Mouse (Mus musculus) E14TG2a.4 (cell line): ENCODE measurements around the gene Bcat2.

Experiments
- H3K27me3 ChIP-seq: 2 replicates; pipeline ENCODE4 v1.6.1; 2014; ENCODE audit warnings: low read length, control low read depth; ENCODE audit not compliant: insufficient read depth
- H3K36me3 ChIP-seq: 2 replicates; pipeline ENCODE4 v1.6.1; 2014; ENCODE audit warnings: low read length, control low read depth; ENCODE audit not compliant: insufficient read depth
- H3K4me1 ChIP-seq: replicated peaks from 2 replicates; pipeline ENCODE4 v1.6.1; 2014; ENCODE audit warnings: low read depth, low read length, control low read depth
- H3K4me3 ChIP-seq: replicated peaks from 2 replicates; pipeline ENCODE4 v1.5.1; 2014; ENCODE audit warnings: mild to moderate bottlenecking, low read length
- H3K9me3 ChIP-seq: 2 replicates; pipeline ENCODE4 v1.6.1; 2014; ENCODE audit warnings: low read length, control low read depth
- CTCF ChIP-seq: conservative IDR thresholded peaks from 2 replicates; pipeline ENCODE4 v1.5.1; 2014; ENCODE audit warnings: low read length
- NANOG ChIP-seq: IDR thresholded peaks from 2 replicates; pipeline ENCODE4 v1.6.1; 2014; ENCODE audit warnings: borderline replicate concordance, low read length, mixed read lengths
- POU5F1 ChIP-seq: IDR thresholded peaks from 2 replicates; pipeline ENCODE4 v1.6.1; 2014; ENCODE audit warnings: low read length, borderline replicate concordance

Bcat2 gene

DNA sequence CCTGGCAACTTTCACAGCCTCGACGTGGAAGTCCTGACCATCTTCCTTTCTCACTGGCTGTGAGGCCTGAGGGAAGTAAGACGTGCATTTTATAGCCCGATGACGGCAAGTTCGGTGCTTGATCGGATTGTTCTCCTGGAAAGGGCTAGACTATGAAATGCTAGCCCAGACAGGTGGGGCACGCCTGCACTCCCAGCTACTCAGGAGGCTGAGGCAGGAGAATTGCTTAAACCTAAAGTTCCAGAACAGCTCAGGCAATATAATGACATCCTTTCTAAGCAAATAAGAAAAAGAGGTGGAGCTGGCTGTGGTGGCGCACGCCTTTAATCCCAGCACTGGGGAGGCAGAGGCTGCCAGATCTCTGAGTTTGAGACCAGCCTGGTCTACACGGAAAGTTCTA is 53.6 kb downstream of the Bcat2 start:
- no peak overlapping the region for H3K4me3 ChIP-seq
- peaks cover 35% of the 10 kb centered on the region for H3K4me1 ChIP-seq
- peaks cover 78% of the 10 kb centered on the region for H3K27me3 ChIP-seq
- no peaks in the 10 kb centered on the region for H3K9me3 ChIP-seq
- no peaks in the 10 kb centered on the region for H3K36me3 ChIP-seq
- TF ChIP-seq CTCF, result no peak

DNA sequence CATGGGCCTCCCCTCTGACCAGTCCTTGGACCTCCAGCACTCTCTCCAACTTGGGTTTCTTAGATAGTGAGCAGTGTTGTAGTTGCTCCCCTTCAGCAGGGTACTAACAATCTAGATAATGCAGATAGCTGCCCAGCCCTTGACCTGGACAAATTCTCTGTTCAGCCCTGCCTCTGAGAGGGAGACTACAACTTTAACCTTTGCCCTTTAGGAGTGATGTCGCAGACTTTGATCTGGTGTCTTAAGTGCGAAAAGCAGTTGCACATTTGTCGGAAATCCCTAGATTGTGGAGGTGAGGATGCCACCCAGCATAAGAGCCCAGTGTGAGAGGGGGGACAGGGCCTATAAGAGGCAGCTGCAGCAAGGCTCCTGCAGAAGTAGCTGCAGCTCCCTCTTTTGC is 54.8 kb downstream of the Bcat2 start:
- no peaks in the 10 kb centered on the region for H3K9me3 ChIP-seq
- H3K4me3 ChIP-seq, result no peak overlapping the region
- no peak for TF ChIP-seq CTCF
- TF ChIP-seq POU5F1, result no peak
- no peak for TF ChIP-seq NANOG
- H3K4me1 ChIP-seq, result peaks cover 40% of the 10 kb centered on the region
- peaks cover 73% of the 10 kb centered on the region for H3K27me3 ChIP-seq
- no peaks in the 10 kb centered on the region for H3K36me3 ChIP-seq

DNA sequence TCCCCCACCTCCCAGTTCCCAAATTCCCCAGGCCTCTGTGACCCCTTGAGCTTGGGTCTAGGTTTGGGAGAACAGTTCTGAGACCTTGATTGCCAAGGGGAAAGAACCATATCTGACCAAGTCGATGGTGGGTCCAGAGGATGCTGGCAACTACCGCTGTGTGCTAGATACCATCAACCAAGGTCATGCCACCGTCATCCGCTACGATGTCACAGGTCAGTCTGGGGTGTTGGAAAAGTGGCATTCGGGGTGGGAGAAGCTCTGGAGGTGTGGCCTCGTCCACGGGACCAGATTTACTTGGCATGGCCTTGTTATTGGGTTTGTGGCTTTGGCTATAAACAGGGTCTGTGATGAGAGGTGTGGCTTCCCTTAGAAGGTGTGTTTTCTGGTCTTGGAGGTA is 55.5 kb downstream of the Bcat2 start:
- Histone ChIP-seq H3K9me3 (no peaks in the 10 kb centered on the region), H3K27me3 (peaks cover 70% of the 10 kb centered on the region), H3K4me1 (peaks cover 48% of the 10 kb centered on the region), H3K36me3 (no peaks in the 10 kb centered on the region), H3K4me3 (no peak overlapping the region)
- TF ChIP-seq CTCF (no peak), POU5F1 (no peak), NANOG (no peak)

DNA sequence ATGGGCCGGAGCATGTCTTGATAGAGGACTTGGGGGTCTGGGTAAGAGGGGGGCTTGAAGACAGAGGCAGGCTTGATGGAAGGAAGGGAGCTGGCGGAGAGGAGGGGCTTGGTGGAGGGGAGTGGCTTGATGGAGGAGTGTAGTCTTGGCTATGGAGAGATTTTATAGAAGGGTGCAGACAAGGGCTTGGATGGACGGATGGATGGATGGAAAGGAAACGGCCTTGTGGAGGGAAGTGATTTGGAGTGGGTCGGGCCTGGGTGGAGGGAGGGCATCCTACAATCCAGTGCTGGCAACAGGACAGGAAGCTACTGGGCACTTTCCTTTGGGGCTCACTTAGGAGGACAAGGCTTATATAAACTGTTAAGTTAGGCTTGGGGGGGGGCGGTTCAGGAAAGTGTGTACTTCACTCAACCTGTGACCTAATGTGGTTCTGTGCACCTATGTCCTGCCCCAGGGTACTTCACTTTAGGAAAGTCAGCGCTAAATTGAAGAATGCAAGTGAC is 56.7 kb downstream of the Bcat2 start:
- Histone ChIP-seq H3K36me3 (no peaks in the 10 kb centered on the region), H3K27me3 (peaks cover 74% of the 10 kb centered on the region), H3K9me3 (no peaks in the 10 kb centered on the region), H3K4me1 (peaks cover 49% of the 10 kb centered on the region), H3K4me3 (no peak overlapping the region)
- TF ChIP-seq NANOG (no peak), CTCF (no peak), POU5F1 (no peak)

DNA sequence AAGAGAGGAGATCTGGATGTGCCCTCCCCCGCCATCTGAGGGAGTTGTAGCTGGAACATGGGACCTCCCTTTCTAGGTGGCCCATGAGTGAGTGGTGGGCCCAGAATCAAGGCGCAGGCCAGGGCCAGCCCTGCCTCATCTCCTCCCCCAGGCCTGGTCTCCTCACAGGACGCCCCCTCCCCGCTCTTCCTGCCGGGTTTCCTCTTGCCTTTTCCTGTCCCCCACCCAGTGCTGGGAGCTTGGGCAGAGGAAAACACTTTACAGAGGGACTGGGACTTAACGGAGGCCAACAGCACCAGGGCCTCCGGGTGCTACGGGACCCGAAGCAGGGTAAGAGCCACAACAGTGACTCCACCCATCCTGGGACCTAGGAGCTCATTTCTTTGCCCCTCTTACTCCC is 57.3 kb downstream of the Bcat2 start, which contains the start of gene Rasip1:
TSS of gene Rasip1 (plus strand) at position 228 of the 400 bp plus-strand sequence.
- peaks cover 79% of the 10 kb centered on the region for H3K27me3 ChIP-seq
- peaks cover 48% of the 10 kb centered on the region for H3K4me1 ChIP-seq
- TF ChIP-seq CTCF (no peak), POU5F1 (no peak), NANOG (no peak)
- H3K9me3 ChIP-seq, result no peaks in the 10 kb centered on the region
- peak within 1 kb of the TSS; percentile 85 for H3K4me3 ChIP-seq
- H3K36me3 ChIP-seq, result no peaks in the 10 kb centered on the region

DNA sequence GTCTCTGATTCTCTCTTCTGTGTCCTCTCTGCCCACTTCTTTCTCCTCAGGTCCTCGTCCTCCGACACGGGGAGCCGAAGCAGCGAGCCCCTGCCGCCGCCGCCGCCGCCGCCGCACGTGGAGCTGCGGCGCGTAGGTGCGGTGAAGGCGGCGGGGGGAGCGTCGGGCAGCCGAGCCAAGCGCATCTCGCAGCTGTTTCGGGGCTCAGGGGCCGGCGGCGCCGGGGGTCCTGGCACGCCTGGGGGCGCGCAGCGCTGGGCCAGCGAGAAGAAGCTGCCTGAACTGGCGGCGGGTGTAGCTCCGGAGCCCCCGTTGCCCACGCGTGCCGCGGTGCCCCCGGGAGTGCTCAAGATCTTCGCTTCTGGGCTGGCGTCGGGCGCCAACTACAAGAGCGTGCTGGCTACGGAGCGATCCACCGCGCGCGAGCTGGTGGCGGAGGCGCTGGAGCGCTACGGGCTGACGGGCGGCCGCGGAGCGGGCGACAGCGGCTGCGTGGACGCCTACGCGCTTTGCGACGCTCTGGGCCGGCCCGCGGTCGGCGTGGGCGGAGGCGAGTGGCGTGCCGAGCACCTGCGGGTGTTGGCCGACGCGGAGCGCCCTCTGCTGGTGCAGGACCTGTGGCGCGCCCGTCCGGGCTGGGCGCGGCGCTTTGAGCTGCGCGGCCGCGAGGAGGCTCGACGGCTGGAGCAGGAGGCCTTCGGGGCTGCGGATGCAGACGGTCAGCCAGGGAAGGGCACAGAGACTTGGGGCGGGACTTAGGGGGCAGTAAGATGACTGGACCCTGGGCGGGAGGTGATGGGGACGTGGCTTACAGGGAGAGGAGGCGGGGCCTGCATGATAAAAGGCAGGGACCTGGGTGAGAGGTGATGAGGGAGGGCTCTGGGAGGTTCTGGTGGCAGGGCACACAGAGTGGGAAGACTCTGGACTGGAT is 58.7 kb downstream of the Bcat2 start:
- H3K9me3 ChIP-seq, result no peaks in the 10 kb centered on the region
- H3K4me3 ChIP-seq, result peak overlapping the region; percentile 85
- H3K36me3 ChIP-seq, result no peaks in the 10 kb centered on the region
- TF ChIP-seq NANOG (no peak), POU5F1 (peak; percentile 57; the same call in 1 of the 2 replicates)
- peaks cover 55% of the 10 kb centered on the region for H3K4me1 ChIP-seq
- H3K27me3 ChIP-seq, result peaks cover 80% of the 10 kb centered on the region

DNA sequence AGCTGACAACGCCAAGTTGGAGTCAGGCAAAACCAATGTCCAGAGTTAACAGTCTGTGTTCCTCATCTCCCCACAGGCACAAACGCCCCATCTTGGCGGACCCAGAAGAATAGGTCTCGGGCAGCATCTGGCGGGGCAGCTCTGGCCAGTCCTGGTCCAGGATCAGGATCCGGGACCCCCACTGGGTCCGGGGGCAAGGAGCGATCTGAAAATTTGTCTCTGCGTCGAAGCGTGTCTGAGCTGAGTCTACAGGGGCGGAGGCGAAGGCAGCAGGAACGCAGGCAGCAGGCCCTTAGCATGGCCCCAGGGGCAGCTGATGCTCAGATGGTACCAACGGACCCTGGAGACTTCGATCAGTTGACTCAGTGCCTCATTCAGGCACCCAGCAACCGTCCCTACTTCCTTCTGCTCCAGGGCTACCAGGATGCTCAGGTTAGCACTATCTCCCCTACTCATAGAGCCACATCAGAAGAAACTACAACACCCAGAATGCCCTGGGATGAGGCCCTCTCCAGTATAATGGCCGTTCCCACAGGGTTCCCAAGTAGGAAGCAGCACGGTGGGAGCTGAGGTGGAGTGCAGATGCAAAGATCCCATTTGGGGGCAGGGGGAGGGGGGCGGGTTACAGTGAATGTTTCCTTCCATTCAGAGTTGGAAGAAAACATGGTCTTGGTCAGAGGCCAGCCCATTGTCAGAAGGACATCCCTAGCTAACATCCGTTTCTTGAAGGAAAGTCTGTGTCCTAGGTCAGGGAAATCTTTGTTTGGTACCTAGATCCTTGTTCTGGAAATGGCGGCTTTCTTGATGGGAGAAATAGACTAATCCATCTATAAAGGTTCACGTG is 60.3 kb downstream of the Bcat2 start:
- Histone ChIP-seq H3K27me3 (peaks cover 66% of the 10 kb centered on the region), H3K4me3 (peak overlapping the region; percentile 69), H3K36me3 (no peaks in the 10 kb centered on the region; the same call in 1 of the 2 replicates), H3K4me1 (peaks cover 56% of the 10 kb centered on the region), H3K9me3 (no peaks in the 10 kb centered on the region)
- TF ChIP-seq NANOG (no peak), POU5F1 (no peak), CTCF (no peak)

DNA sequence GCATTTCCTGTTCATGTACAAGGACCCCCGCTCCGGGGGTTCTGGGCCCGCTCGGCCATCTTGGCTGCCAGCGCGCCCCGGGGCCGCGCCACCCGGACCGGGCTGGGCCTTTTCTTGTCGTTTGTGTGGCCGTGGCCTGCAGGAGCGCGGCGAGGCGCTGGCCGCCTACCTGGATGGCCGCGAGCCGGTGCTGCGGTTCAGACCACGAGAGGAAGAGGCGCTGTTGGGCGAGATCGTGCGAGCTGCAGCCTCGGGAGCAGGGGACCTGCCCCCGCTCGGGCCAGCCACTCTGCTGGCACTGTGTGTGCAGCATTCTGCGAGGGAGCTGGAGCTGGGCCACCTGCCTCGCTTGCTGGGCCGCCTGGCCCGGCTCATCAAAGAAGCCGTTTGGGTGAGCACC is 62.5 kb downstream of the Bcat2 start:
- TF ChIP-seq CTCF (no peak), POU5F1 (no peak), NANOG (no peak)
- Histone ChIP-seq H3K4me3 (peak overlapping the region; percentile 77), H3K4me1 (peaks cover 62% of the 10 kb centered on the region), H3K9me3 (no peaks in the 10 kb centered on the region), H3K27me3 (peaks cover 45% of the 10 kb centered on the region), H3K36me3 (peaks cover 12% of the 10 kb centered on the region)
